Mouse (Mus musculus) thymus, postnatal 4 days (tissue): Measurements from ENCODE around the gene Ifna15.
"Not testable (repeated sequence)": the region's sequence is repeated elsewhere in the genome, so short reads cannot be mapped to it uniquely, and the experiment has no call there.

ENCODE experiments used
- DNase-seq: peaks from one replicate; pipeline ENCODE4 v3.0.0; 2021

Ifna15 gene

GRCm38 (mm10) chr4:88558145-88558544, at the start of gene Ifna15:
Gene Ifna15, minus strand, starts transcription at chr4:88558245.
- DNase-seq: not testable (repeated sequence)

- no peak for DNase-seq
Measured at GRCm38 (mm10) chr4:88603276-88603675, 45.2 kb upstream of the Ifna15 start, which contains the start of gene Ifna12. Gene Ifna12, minus strand, starts transcription at chr4:88603376.

- no peak for DNase-seq
Measured at GRCm38 (mm10) chr4:88592285-88592684, 34.2 kb upstream of the Ifna15 start, which contains the start of gene Ifna9. Gene Ifna9, minus strand, starts transcription at chr4:88592385.

GRCm38 (mm10) chr4:88571698-88572097, 13.7 kb upstream of the Ifna15 start, which contains the start of gene Ifna14:
Gene Ifna14, minus strand, starts transcription at chr4:88571798.
- DNase-seq: no peak

GRCm38 (mm10) chr4:88561791-88562190, 3.7 kb upstream of the Ifna15 start:
- DNase-seq: no peak

- DNase-seq: peak; percentile 88
Measured at GRCm38 (mm10) chr4:88550161-88550945, 7.7 kb downstream of the Ifna15 start.

GRCm38 (mm10) chr4:88547986-88548385, 10.1 kb downstream of the Ifna15 start:
- no peak for DNase-seq

- no peak for DNase-seq
Measured at GRCm38 (mm10) chr4:88543649-88544234, 14.3 kb downstream of the Ifna15 start.

GRCm38 (mm10) chr4:88537328-88537727, 20.7 kb downstream of the Ifna15 start:
- DNase-seq: no peak

- DNase-seq: no peak
Measured at GRCm38 (mm10) chr4:88536640-88537039, 21.4 kb downstream of the Ifna15 start.

- DNase-seq: no peak
Measured at GRCm38 (mm10) chr4:88535742-88536141, 22.3 kb downstream of the Ifna15 start.

GRCm38 (mm10) chr4:88534903-88535302, 23.1 kb downstream of the Ifna15 start:
- DNase-seq: no peak

GRCm38 (mm10) chr4:88533499-88533898, 24.5 kb downstream of the Ifna15 start:
- DNase-seq: no peak

GRCm38 (mm10) chr4:88530892-88531291, 27.2 kb downstream of the Ifna15 start:
- DNase-seq: no peak

- no peak for DNase-seq
Measured at GRCm38 (mm10) chr4:88530271-88530670, 27.8 kb downstream of the Ifna15 start.

- no peak for DNase-seq
Measured at GRCm38 (mm10) chr4:88526379-88527049, 31.5 kb downstream of the Ifna15 start.

- DNase-seq: no peak
Measured at GRCm38 (mm10) chr4:88525393-88525792, 32.7 kb downstream of the Ifna15 start.

- DNase-seq: peak; percentile 11
Measured at GRCm38 (mm10) chr4:88523241-88523640, 34.8 kb downstream of the Ifna15 start.

GRCm38 (mm10) chr4:88522674-88523073, 35.4 kb downstream of the Ifna15 start, which contains the start of gene Ifnb1:
Gene Ifnb1, minus strand, starts transcription at chr4:88522774.
- DNase-seq: no peak

- DNase-seq: no peak
Measured at GRCm38 (mm10) chr4:88517957-88518356, 40.1 kb downstream of the Ifna15 start.

- DNase-seq: peak; percentile 9
Measured at GRCm38 (mm10) chr4:88515711-88516211, 42.3 kb downstream of the Ifna15 start.

- no peak for DNase-seq
Measured at GRCm38 (mm10) chr4:88515250-88515649, 42.8 kb downstream of the Ifna15 start.

GRCm38 (mm10) chr4:88514403-88514802, 43.6 kb downstream of the Ifna15 start:
- peak; percentile 69 for DNase-seq
